ENCODE assay signal across 18 mouse cellular contexts in the genomic region with DNA sequence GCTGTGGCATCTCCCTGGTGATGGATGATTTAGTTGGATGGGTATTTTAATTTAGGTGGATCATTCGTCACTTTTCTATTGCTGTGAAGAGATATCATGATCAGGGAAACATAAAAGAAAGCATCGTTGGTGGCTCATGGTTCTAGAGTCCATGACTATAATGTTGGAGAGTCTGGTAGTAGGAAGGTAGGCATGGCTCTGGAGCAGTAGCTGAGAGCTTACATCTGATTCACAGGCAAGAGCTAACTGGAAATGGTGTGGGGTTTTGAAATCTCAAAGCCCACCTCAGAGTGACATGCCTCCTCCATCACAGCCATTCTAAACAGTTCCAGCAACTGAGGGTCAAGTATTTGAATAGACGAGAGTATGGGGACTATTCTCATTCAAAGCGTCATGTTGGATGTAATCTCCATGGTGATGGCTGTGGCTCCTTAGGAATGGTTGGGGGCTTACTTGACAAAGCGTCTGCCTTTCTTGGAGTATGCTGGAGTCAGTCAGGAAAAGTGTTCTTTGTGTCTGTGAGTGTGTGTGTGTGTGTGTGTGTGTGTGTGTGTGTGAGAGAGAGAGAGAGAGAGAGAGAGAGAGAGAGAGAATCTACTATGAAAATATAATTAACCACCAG.
DNase-seq lines count a peak whose midpoint lies in the region; ATAC-seq and TF ChIP-seq lines count a peak whose summit lies in the region.
"Had no signal": no experiment of that assay in that cellular context is flagged by ENCODE, and none has a peak within 500 bp of the region (broad histone marks: within the 10 kb centered on the region; RNA-seq: fewer than 3 reads in every experiment).

No protein-coding gene starts in this region.

- no peak overlapping the region for H3K9ac ChIP-seq in forebrain, embryonic 14.5 days (ENCODE audit: low read length)
- H3K9ac ChIP-seq in hindbrain, embryonic 16.5 days (ENCODE audit: low read depth, low read length), result no peak overlapping the region
- H3K9ac ChIP-seq in midbrain, postnatal 0 days (replicated peaks; ENCODE audit: low read length, poor library complexity, severe bottlenecking), result no peak overlapping the region
- H3K9ac ChIP-seq: lung, embryonic 14.5 days had no signal

- no peak overlapping the region for H3K4me3 ChIP-seq in forebrain, embryonic 14.5 days (ENCODE audit: low read depth, low read length)
- no peak overlapping the region for H3K4me3 ChIP-seq in hindbrain, embryonic 16.5 days (ENCODE audit: low read length)
- no peak overlapping the region for H3K4me3 ChIP-seq in midbrain, postnatal 0 days (ENCODE audit: low read depth, low read length)
- H3K4me3 ChIP-seq: gastrocnemius, adult 2 months; heart, embryonic 10.5 days had no signal

- 0 out of 2 replicates have a peak overlapping the region, but pooled peaks have one; percentile 33 for H3K27ac ChIP-seq in forebrain, embryonic 14.5 days (ENCODE audit: low read depth, low read length)
- H3K27ac ChIP-seq in hindbrain, embryonic 16.5 days (ENCODE audit: low read depth, low read length), result no peak overlapping the region
- H3K27ac ChIP-seq in midbrain, postnatal 0 days (ENCODE audit: low read depth, low read length), result no peak overlapping the region
- H3K27ac ChIP-seq: gastrocnemius, adult 2 months; heart, embryonic 10.5 days had no signal

- TF ChIP-seq CTCF in midbrain, postnatal 0 days (IDR thresholded peaks at IDR 0.05), result no peak

- WGBS in forebrain, embryonic 14.5 days, result 32% methylated on average over 5 of the region's 5 CpGs
- WGBS in hindbrain, embryonic 16.5 days, result 21% methylated on average over 5 of the region's 5 CpGs
- WGBS in midbrain, postnatal 0 days, result 34% methylated on average over 5 of the region's 5 CpGs

- H3K36me3 ChIP-seq in forebrain, embryonic 14.5 days (ENCODE audit: control insufficient read depth, insufficient read depth, low read length), result no peaks in the 10 kb centered on the region
- H3K36me3 ChIP-seq in hindbrain, embryonic 16.5 days (ENCODE audit: control insufficient read depth, insufficient read depth, low read length), result no peaks in the 10 kb centered on the region
- no peaks in the 10 kb centered on the region for H3K36me3 ChIP-seq in midbrain, postnatal 0 days (ENCODE audit: insufficient read depth, low read length)
- H3K36me3 ChIP-seq: heart, embryonic 10.5 days had no signal

- peak; percentile 54 for ATAC-seq in forebrain, embryonic 14.5 days
- peak; percentile 60; the same call in 1 of the 2 replicates for ATAC-seq in hindbrain, embryonic 16.5 days
- peak; percentile 53; the same call in 1 of the 2 replicates for ATAC-seq in midbrain, postnatal 0 days (ENCODE audit: low FRiP score)
- no peak for ATAC-seq in erythroblast, adult 5-6 weeks (replicated peaks; ENCODE audit: low FRiP score, poor library complexity, severe bottlenecking)

- peak; percentile 75 for DNase-seq in embryo, embryonic 10 days (ENCODE audit: low spot score)
- DNase-seq in forebrain, embryonic 14.5 days (ENCODE audit: low spot score), result peak; percentile 65
- peak; percentile 69 for DNase-seq in midbrain, postnatal 0 days (ENCODE audit: low spot score)
- DNase-seq in adrenal gland, adult (ENCODE audit: inconsistent age in 2 of 2, low spot score in 1 of 2), result no peak
- no peak for DNase-seq in layer of hippocampus, postnatal 25 days (ENCODE audit: extremely low spot score in 1 of 2, low spot score in 1 of 2)
- DNase-seq in gastrocnemius, adult 8-10 months (ENCODE audit: low spot score in 2 of 2), result no peak
- DNase-seq: adrenal gland, postnatal 36 days; B cell, adult 2 months; gastrocnemius, adult 2 months; heart, postnatal 4 days; kidney, adult 2 months; layer of hippocampus, adult 9-11 months; liver; lung, embryonic 14.5 days; thymus, adult 2 months had no signal

- no peak overlapping the region for H3K4me2 ChIP-seq in forebrain, embryonic 14.5 days (ENCODE audit: low read length)
- H3K4me2 ChIP-seq in hindbrain, embryonic 16.5 days (ENCODE audit: low read length), result no peak overlapping the region
- no peak overlapping the region for H3K4me2 ChIP-seq in midbrain, postnatal 0 days (ENCODE audit: low read depth, low read length, poor library complexity, severe bottlenecking)
- H3K4me2 ChIP-seq: lung, embryonic 14.5 days had no signal

- no peaks in the 10 kb centered on the region for H3K27me3 ChIP-seq in forebrain, embryonic 14.5 days (replicated peaks; ENCODE audit: control insufficient read depth, insufficient read depth, low read length)
- H3K27me3 ChIP-seq in hindbrain, embryonic 16.5 days (replicated peaks; ENCODE audit: control insufficient read depth, insufficient read depth, low read length), result no peaks in the 10 kb centered on the region
- H3K27me3 ChIP-seq in midbrain, postnatal 0 days (ENCODE audit: insufficient read depth, low read length), result no peaks in the 10 kb centered on the region

- no peaks in the 10 kb centered on the region for H3K9me3 ChIP-seq in forebrain, embryonic 14.5 days (replicated peaks; ENCODE audit: control insufficient read depth, low read length)
- no peaks in the 10 kb centered on the region for H3K9me3 ChIP-seq in hindbrain, embryonic 16.5 days (ENCODE audit: control insufficient read depth, low read length)
- H3K9me3 ChIP-seq in midbrain, postnatal 0 days (ENCODE audit: low read length), result no peaks in the 10 kb centered on the region
- H3K9me3 ChIP-seq: heart, embryonic 10.5 days had no signal

- H3K4me1 ChIP-seq in forebrain, embryonic 14.5 days (ENCODE audit: control insufficient read depth, insufficient read depth, low read length), result peaks cover 8% of the 10 kb centered on the region
- peaks cover 8% of the 10 kb centered on the region for H3K4me1 ChIP-seq in hindbrain, embryonic 16.5 days (ENCODE audit: control insufficient read depth, insufficient read depth, low read depth, low read length)
- H3K4me1 ChIP-seq in midbrain, postnatal 0 days (ENCODE audit: insufficient read depth, low read length), result no peaks in the 10 kb centered on the region; the same call in 1 of the 2 replicates
- H3K4me1 ChIP-seq: heart, embryonic 10.5 days had no signal

Comparison
In these comparisons a context has a peak if more than half of its experiments do, and no peak if none do; other contexts are left out.
1. DNase-seq: peak in embryo, embryonic 10 days (single experiment), forebrain, embryonic 14.5 days (single experiment) and midbrain, postnatal 0 days (single experiment); none in adrenal gland, adult (0 of 2), layer of hippocampus, postnatal 25 days (0 of 2) and gastrocnemius, adult 8-10 months (0 of 2).